Mouse (Mus musculus) midbrain, embryonic 13.5 days (tissue): ENCODE results near the gene Plod2. TPM values are rescaled to one million over a fixed set of nuclear protein-coding genes. Genes with fewer than 3 reads are reported as not detected.
A peak's percentile ranks its signal among the peaks of the same experiment; 100 is the strongest.

ENCODE experiments used
- ATAC-seq: fragments of 200-750 bp; cut with Nextera tagmentation; 2 replicates; pipeline ENCODE4 v1.8.0; 2017; ENCODE audit warnings: mild to moderate bottlenecking, moderate TSS enrichment, moderate library complexity
- H3K27ac ChIP-seq: fragments of 300-500 bp; sonication (generic); 2 replicates; pipeline ENCODE4 v1.5.1; 2015; ENCODE audit warnings: inconsistent platforms, mild to moderate bottlenecking, moderate library complexity
- H3K27me3 ChIP-seq: fragments of 300-500 bp; sonication (generic); 2 replicates; pipeline ENCODE4 v1.6.1; 2015; ENCODE audit warnings: mild to moderate bottlenecking, inconsistent platforms
- H3K36me3 ChIP-seq: fragments of 300-500 bp; sonication (generic); 2 replicates; pipeline ENCODE4 v1.6.1; 2015; ENCODE audit warnings: mild to moderate bottlenecking, inconsistent platforms
- H3K4me1 ChIP-seq: fragments of 300-500 bp; sonication (generic); replicated peaks from 2 replicates; pipeline ENCODE4 v1.6.1; 2015; ENCODE audit warnings: inconsistent platforms
- H3K4me2 ChIP-seq: fragments of 300-500 bp; sonication (generic); replicated peaks from 2 replicates; pipeline ENCODE4 v1.6.1; 2015; ENCODE audit warnings: moderate library complexity, mild to moderate bottlenecking, inconsistent platforms
- H3K4me3 ChIP-seq: fragments of 300-500 bp; sonication (generic); replicated peaks from 2 replicates; pipeline ENCODE4 v1.5.1; 2015; ENCODE audit warnings: mild to moderate bottlenecking, inconsistent platforms
- H3K9ac ChIP-seq: fragments of 300-500 bp; sonication (generic); replicated peaks from 2 replicates; pipeline ENCODE4 v1.6.1; 2015; ENCODE audit warnings: mild to moderate bottlenecking, inconsistent platforms
- H3K9me3 ChIP-seq: fragments of 300-500 bp; sonication (generic); 2 replicates; pipeline ENCODE4 v1.6.1; 2016; ENCODE audit warnings: mild to moderate bottlenecking, inconsistent platforms
- WGBS: fragments of 180-500 bp; shearing (Covaris S2); methylation state at CpG from one replicate; pipeline ENCODE4 v1.1.7; 2015; 5-methylcytosine and 5-hydroxymethylcytosine counted together
- polyA plus RNA-seq: library from polyadenylated mRNA; unstranded; fragments of >200 nt; fragmentation: Nextera tagmentation; extraction: Ambion mirVana; gene quantifications from 2 replicates; pipeline ENCODE4 v1.2.1, GENCODE M21; 2015

Plod2 gene
- polyA plus RNA-seq, 1 experiment from 2014 or later, result 11.1 TPM

- Histone ChIP-seq H3K4me3 (no peak overlapping the region), H3K36me3 (no peaks in the 10 kb centered on the region), H3K9ac (no peak overlapping the region), H3K4me1 (peaks cover 12% of the 10 kb centered on the region), H3K9me3 (no peaks in the 10 kb centered on the region), H3K27ac (no peak overlapping the region), H3K27me3 (peaks cover 6% of the 10 kb centered on the region), H3K4me2 (no peak overlapping the region)
- 71% methylated on average over 1 of the region's 1 CpGs for WGBS
- ATAC-seq, result no peak
Measured at GRCm38 (mm10) chr9:92544146-92544545, 2.1 kb downstream of the Plod2 start.

GRCm38 (mm10) chr9:92545021-92545420 lies 3.0 kb downstream of the Plod2 start:
- no peak for ATAC-seq
- Histone ChIP-seq H3K27me3 (peaks cover 6% of the 10 kb centered on the region), H3K4me2 (no peak overlapping the region), H3K9me3 (no peaks in the 10 kb centered on the region), H3K27ac (no peak overlapping the region), H3K4me3 (no peak overlapping the region), H3K9ac (no peak overlapping the region), H3K4me1 (peaks cover 12% of the 10 kb centered on the region), H3K36me3 (no peaks in the 10 kb centered on the region)
- WGBS, result 93% methylated on average over 6 of the region's 6 CpGs

- no peak for ATAC-seq
- Histone ChIP-seq H3K4me3 (no peak overlapping the region), H3K36me3 (no peaks in the 10 kb centered on the region), H3K4me2 (no peak overlapping the region), H3K27me3 (no peaks in the 10 kb centered on the region), H3K9me3 (no peaks in the 10 kb centered on the region), H3K27ac (no peak overlapping the region), H3K4me1 (peaks cover 11% of the 10 kb centered on the region), H3K9ac (no peak overlapping the region)
- WGBS, result 89% methylated on average over 8 of the region's 8 CpGs
Measured at GRCm38 (mm10) chr9:92546446-92546845, 4.4 kb downstream of the Plod2 start.

- Histone ChIP-seq H3K4me1 (peaks cover 7% of the 10 kb centered on the region; the same call in 1 of the 2 replicates), H3K27me3 (no peaks in the 10 kb centered on the region), H3K36me3 (no peaks in the 10 kb centered on the region), H3K9me3 (no peaks in the 10 kb centered on the region), H3K4me3 (no peak overlapping the region), H3K9ac (no peak overlapping the region), H3K27ac (no peak overlapping the region), H3K4me2 (no peak overlapping the region)
- 67% methylated on average over 2 of the region's 2 CpGs for WGBS
- ATAC-seq, result no peak
Measured at GRCm38 (mm10) chr9:92547106-92547505, 5.1 kb downstream of the Plod2 start.

- 97% methylated on average over 7 of the region's 7 CpGs for WGBS
- H3K4me2 ChIP-seq, result no peak overlapping the region
- H3K27ac ChIP-seq, result no peak overlapping the region
- H3K36me3 ChIP-seq, result no peaks in the 10 kb centered on the region
- H3K27me3 ChIP-seq, result no peaks in the 10 kb centered on the region
- no peak overlapping the region for H3K4me3 ChIP-seq
- H3K4me1 ChIP-seq, result peaks cover 4% of the 10 kb centered on the region; the same call in 1 of the 2 replicates
- H3K9ac ChIP-seq, result no peak overlapping the region
- ATAC-seq, result no peak
- no peaks in the 10 kb centered on the region for H3K9me3 ChIP-seq
Measured at GRCm38 (mm10) chr9:92547821-92548220, 5.8 kb downstream of the Plod2 start.

GRCm38 (mm10) chr9:92548603-92549002 lies 6.6 kb downstream of the Plod2 start:
- no peak overlapping the region for H3K4me3 ChIP-seq

GRCm38 (mm10) chr9:92549811-92550490 lies 7.9 kb downstream of the Plod2 start:
- no peaks in the 10 kb centered on the region for H3K9me3 ChIP-seq
- no peaks in the 10 kb centered on the region for H3K36me3 ChIP-seq
- ATAC-seq, result no peak
- H3K4me3 ChIP-seq, result no peak overlapping the region
- WGBS, result 88% methylated on average over 11 of the region's 11 CpGs
- no peaks in the 10 kb centered on the region for H3K4me1 ChIP-seq
- H3K4me2 ChIP-seq, result no peak overlapping the region
- no peak overlapping the region for H3K27ac ChIP-seq
- H3K9ac ChIP-seq, result no peak overlapping the region
- no peaks in the 10 kb centered on the region for H3K27me3 ChIP-seq

More at GRCm38 (mm10) chr9:92548603-92549002, 6.6 kb downstream of the Plod2 start:
- no peaks in the 10 kb centered on the region for H3K4me1 ChIP-seq
- no peaks in the 10 kb centered on the region for H3K36me3 ChIP-seq
- WGBS, result 87% methylated on average over 9 of the region's 9 CpGs
- H3K27ac ChIP-seq, result no peak overlapping the region
- ATAC-seq, result no peak
- H3K9me3 ChIP-seq, result no peaks in the 10 kb centered on the region
- no peak overlapping the region for H3K4me2 ChIP-seq
- no peak overlapping the region for H3K9ac ChIP-seq
- no peaks in the 10 kb centered on the region for H3K27me3 ChIP-seq

- no peaks in the 10 kb centered on the region for H3K4me1 ChIP-seq
- H3K4me3 ChIP-seq, result no peak overlapping the region
- H3K9ac ChIP-seq, result no peak overlapping the region
- H3K27me3 ChIP-seq, result no peaks in the 10 kb centered on the region
- ATAC-seq, result no peak
- no peak overlapping the region for H3K4me2 ChIP-seq
- no peaks in the 10 kb centered on the region for H3K9me3 ChIP-seq
- WGBS, result 63% methylated on average over 2 of the region's 2 CpGs
- H3K36me3 ChIP-seq, result no peaks in the 10 kb centered on the region
- no peak overlapping the region for H3K27ac ChIP-seq
Measured at GRCm38 (mm10) chr9:92550981-92551380, 9.0 kb downstream of the Plod2 start.

- Histone ChIP-seq H3K27me3 (no peaks in the 10 kb centered on the region), H3K36me3 (no peaks in the 10 kb centered on the region), H3K4me1 (no peaks in the 10 kb centered on the region), H3K9ac (no peak overlapping the region), H3K4me3 (no peak overlapping the region), H3K9me3 (no peaks in the 10 kb centered on the region), H3K4me2 (no peak overlapping the region), H3K27ac (no peak overlapping the region)
- 77% methylated on average over 4 of the region's 4 CpGs for WGBS
- ATAC-seq, result no peak
Measured at GRCm38 (mm10) chr9:92551666-92552065, 9.6 kb downstream of the Plod2 start.

GRCm38 (mm10) chr9:92552691-92553090 lies 10.7 kb downstream of the Plod2 start:
- Histone ChIP-seq H3K27me3 (no peaks in the 10 kb centered on the region), H3K4me3 (no peak overlapping the region), H3K36me3 (no peaks in the 10 kb centered on the region), H3K9me3 (no peaks in the 10 kb centered on the region), H3K4me1 (no peaks in the 10 kb centered on the region), H3K27ac (no peak overlapping the region), H3K9ac (no peak overlapping the region), H3K4me2 (no peak overlapping the region)
- 86% methylated on average over 3 of the region's 3 CpGs for WGBS
- ATAC-seq, result no peak

- WGBS, result 84% methylated on average over 6 of the region's 6 CpGs
Measured at GRCm38 (mm10) chr9:92555006-92555958, 13.3 kb downstream of the Plod2 start.

GRCm38 (mm10) chr9:92559750-92560149 lies 17.7 kb downstream of the Plod2 start:
- 91% methylated on average over 8 of the region's 8 CpGs for WGBS
- no peak for ATAC-seq
- no peak overlapping the region for H3K4me3 ChIP-seq
- H3K36me3 ChIP-seq, result no peaks in the 10 kb centered on the region
- H3K9me3 ChIP-seq, result 0 out of 2 replicates have a peak, but pooled peaks cover 3% of the 10 kb centered on the region
- no peak overlapping the region for H3K4me2 ChIP-seq
- H3K9ac ChIP-seq, result no peak overlapping the region
- H3K27ac ChIP-seq, result no peak overlapping the region
- H3K27me3 ChIP-seq, result no peaks in the 10 kb centered on the region
- peaks cover 7% of the 10 kb centered on the region for H3K4me1 ChIP-seq

More at GRCm38 (mm10) chr9:92555006-92555958, 13.3 kb downstream of the Plod2 start:
- H3K27me3 ChIP-seq, result no peaks in the 10 kb centered on the region
- no peak overlapping the region for H3K4me3 ChIP-seq
- H3K4me2 ChIP-seq, result no peak overlapping the region
- no peak overlapping the region for H3K9ac ChIP-seq
- H3K36me3 ChIP-seq, result no peaks in the 10 kb centered on the region
- H3K27ac ChIP-seq, result no peak overlapping the region
- no peaks in the 10 kb centered on the region for H3K4me1 ChIP-seq
- H3K9me3 ChIP-seq, result no peaks in the 10 kb centered on the region
- ATAC-seq, result 0 out of 2 replicates have a peak, but pooled peaks have one; percentile 60
